Mouse (Mus musculus): ENCODE data around the gene Haus2. TPM values are rescaled to one million over a fixed set of nuclear protein-coding genes. Genes with fewer than 3 reads are reported as not detected.

Gene Haus2
- polyA plus RNA-seq, 1 experiment, result 6.8 TPM

DNA sequence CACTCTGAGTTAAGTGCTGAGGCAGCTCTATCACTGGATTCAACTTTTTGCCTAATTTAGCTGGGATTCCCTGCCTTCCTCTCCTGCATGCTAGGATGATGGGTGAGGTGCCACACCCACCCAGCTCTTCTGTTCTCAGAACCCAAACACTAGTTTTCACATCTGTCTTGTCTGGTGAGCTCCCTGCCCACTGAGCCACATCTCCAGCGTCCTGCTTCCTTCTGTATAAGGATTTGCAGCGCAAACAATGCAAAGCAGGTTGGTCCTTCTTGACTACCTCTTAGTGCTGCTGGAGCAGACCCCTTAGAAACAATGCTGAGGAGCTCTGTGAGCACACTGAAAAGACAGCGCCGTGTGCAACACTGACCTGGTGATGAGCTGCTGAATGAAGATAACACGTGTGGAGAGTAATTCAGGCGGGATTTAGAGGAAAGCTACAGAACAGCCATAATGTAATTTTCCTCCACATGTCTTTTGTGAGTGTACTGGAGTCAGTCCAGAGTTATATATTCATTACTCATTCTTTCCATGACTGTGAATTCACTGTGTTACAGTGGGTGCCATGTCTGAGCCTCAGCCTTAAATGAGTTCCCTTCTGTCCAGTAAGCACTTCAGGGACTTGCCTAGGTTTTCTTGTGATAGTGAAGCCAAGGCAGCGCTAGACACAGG, 43.2 kb downstream of the Haus2 start:
- 78% methylated on average over 7 of the region's 7 CpGs for WGBS

DNA sequence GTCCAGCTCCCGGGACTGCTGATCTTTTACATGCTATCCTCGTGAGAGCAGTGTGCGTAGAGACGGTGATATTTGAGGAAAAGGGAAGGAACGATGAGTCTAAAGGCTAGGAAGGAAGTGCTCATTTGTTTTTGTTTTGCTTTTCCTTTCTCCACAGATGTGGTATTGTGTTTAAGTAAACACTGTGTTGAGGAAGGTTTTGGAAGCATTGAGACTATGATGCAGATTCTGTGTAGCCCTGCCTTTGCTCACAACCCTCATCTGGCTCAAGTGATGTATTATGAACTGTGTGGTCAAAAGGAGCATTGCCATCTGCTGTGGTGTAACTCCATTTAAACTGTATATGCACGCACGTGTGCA, 43.7 kb downstream of the Haus2 start:
- WGBS, result 57% methylated on average over 7 of the region's 7 CpGs
- TF ChIP-seq POLR2A (IDR thresholded peaks at IDR 0.05; ENCODE audit: borderline replicate concordance, control insufficient read depth, low read depth, low read length) (no peak), CTCF (IDR thresholded peaks at IDR 0.05; ENCODE audit: control insufficient read depth, insufficient read depth, low read length) (no peak)
- Histone ChIP-seq H3K27ac (ENCODE audit: control insufficient read depth, insufficient read depth, low read depth, low read length, poor library complexity) (no peak overlapping the region), H3K4me3 (replicated peaks; ENCODE audit: control insufficient read depth, low read depth, low read length) (no peak overlapping the region), H3K4me1 (ENCODE audit: control insufficient read depth, insufficient read depth, low read length) (no peaks in the 10 kb centered on the region; the same call in 1 of the 2 replicates)

More for the DNA sequence above, 43.2 kb downstream of the Haus2 start:
- Histone ChIP-seq H3K4me1 (ENCODE audit: control insufficient read depth, insufficient read depth, low read length) (no peaks in the 10 kb centered on the region; the same call in 1 of the 2 replicates), H3K4me3 (replicated peaks; ENCODE audit: control insufficient read depth, low read depth, low read length) (no peak overlapping the region), H3K27ac (ENCODE audit: control insufficient read depth, insufficient read depth, low read depth, low read length, poor library complexity) (no peak overlapping the region)
- TF ChIP-seq POLR2A (IDR thresholded peaks at IDR 0.05; ENCODE audit: borderline replicate concordance, control insufficient read depth, low read depth, low read length) (no peak), CTCF (IDR thresholded peaks at IDR 0.05; ENCODE audit: control insufficient read depth, insufficient read depth, low read length) (no peak)

DNA sequence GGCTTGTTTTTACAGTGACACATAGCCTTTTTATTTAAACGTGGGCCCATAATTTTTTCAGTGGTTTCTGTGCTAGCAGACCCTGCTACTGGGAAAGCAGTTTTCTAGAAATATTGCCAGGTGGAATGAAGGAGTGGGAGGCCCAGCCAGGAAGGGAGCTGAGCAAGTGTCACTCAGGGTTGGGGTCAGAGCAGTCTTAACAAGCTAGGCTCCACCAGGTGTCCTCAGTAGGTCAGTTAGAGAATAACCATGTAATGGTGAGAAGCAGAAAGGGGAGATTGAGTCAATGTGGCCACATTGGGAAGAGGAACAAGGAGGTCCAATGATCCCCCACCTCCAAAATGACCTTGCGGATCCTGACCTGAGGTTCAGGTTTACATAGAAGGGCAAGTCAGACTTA, 45.5 kb downstream of the Haus2 start:
- WGBS, result 74% methylated on average over 2 of the region's 2 CpGs
- Histone ChIP-seq H3K4me1 (ENCODE audit: control insufficient read depth, insufficient read depth, low read length) (no peaks in the 10 kb centered on the region; the same call in 1 of the 2 replicates), H3K4me3 (replicated peaks; ENCODE audit: control insufficient read depth, low read depth, low read length) (no peak overlapping the region), H3K27ac (ENCODE audit: control insufficient read depth, insufficient read depth, low read depth, low read length, poor library complexity) (no peak overlapping the region)
- TF ChIP-seq POLR2A (IDR thresholded peaks at IDR 0.05; ENCODE audit: borderline replicate concordance, control insufficient read depth, low read depth, low read length) (no peak), CTCF (IDR thresholded peaks at IDR 0.05; ENCODE audit: control insufficient read depth, insufficient read depth, low read length) (no peak)

DNA sequence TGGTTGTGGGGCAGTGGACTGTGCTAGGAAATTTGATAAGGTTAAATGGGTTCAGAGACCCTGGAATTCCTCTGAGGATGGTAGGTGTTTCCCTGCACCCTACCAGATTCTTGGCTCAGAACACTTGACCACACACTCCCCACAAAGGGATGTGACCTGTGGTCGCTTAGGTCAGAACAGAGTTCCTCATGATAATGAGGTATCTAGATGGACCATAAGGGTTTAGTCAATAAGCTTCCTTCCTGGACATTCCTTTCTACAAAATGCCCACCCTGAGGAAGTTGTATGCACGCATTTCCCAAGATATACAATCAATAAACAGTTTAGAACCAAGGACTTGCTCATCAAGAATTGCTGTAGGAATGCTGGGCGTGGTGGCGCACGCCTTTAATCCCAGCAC, 46.7 kb downstream of the Haus2 start:
- Histone ChIP-seq H3K27ac (ENCODE audit: control insufficient read depth, insufficient read depth, low read depth, low read length, poor library complexity) (no peak overlapping the region), H3K4me1 (ENCODE audit: control insufficient read depth, insufficient read depth, low read length) (no peaks in the 10 kb centered on the region; the same call in 1 of the 2 replicates), H3K4me3 (replicated peaks; ENCODE audit: control insufficient read depth, low read depth, low read length) (no peak overlapping the region)
- 75% methylated on average over 5 of the region's 5 CpGs for WGBS
- no peak for TF ChIP-seq CTCF (IDR thresholded peaks at IDR 0.05; ENCODE audit: control insufficient read depth, insufficient read depth, low read length)
- TF ChIP-seq POLR2A (IDR thresholded peaks at IDR 0.05; ENCODE audit: borderline replicate concordance, control insufficient read depth, low read depth, low read length), result no peak

DNA sequence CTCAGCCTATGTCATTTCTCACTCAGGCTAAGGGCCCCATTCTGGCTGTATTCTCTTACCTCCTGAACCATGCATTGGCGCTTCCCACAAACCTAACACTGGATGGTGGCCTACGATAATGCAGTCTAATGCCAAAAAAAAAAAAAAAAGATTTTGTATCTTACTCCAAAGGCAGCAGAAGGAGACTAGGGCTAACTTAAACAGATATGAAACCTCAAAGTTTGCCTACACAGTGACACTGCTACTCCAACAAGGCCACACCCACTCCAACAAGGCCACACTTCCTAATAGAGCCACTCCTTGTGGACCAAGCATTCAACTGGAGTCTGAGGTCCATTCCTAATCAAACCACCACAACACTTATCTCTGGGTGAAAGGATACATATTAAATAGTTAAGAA, 47.5 kb downstream of the Haus2 start:
- WGBS, result 60% methylated on average over 2 of the region's 2 CpGs
- TF ChIP-seq POLR2A (IDR thresholded peaks at IDR 0.05; ENCODE audit: borderline replicate concordance, control insufficient read depth, low read depth, low read length) (no peak), CTCF (IDR thresholded peaks at IDR 0.05; ENCODE audit: control insufficient read depth, insufficient read depth, low read length) (no peak)
- Histone ChIP-seq H3K4me1 (ENCODE audit: control insufficient read depth, insufficient read depth, low read length) (no peaks in the 10 kb centered on the region; the same call in 1 of the 2 replicates), H3K4me3 (replicated peaks; ENCODE audit: control insufficient read depth, low read depth, low read length) (no peak overlapping the region), H3K27ac (ENCODE audit: control insufficient read depth, insufficient read depth, low read depth, low read length, poor library complexity) (no peak overlapping the region)

DNA sequence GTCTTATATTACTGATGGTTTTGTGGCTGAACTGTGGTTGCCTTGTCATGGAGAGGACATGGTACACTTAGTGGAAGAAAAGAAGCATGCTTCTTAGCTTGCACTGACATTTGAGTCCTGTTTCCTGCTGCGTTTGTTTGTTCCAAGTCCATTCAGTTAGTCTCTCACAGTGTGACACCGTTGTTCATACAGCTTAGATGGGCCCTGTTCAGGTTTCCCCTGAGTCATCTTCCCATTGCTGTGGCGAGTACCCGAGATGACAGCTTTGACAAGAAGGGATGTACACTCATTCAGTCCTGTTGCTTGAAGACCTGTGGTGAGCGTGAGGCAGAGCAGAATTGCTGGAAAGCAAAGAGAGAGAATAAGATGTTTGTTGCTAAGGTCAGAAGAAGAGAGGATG, 49.3 kb downstream of the Haus2 start:
- no peaks in the 10 kb centered on the region; the same call in 1 of the 2 replicates for H3K4me1 ChIP-seq (ENCODE audit: control insufficient read depth, insufficient read depth, low read length)
- no peak overlapping the region for H3K4me3 ChIP-seq (replicated peaks; ENCODE audit: control insufficient read depth, low read depth, low read length)
- no peak overlapping the region for H3K27ac ChIP-seq (ENCODE audit: control insufficient read depth, insufficient read depth, low read depth, low read length, poor library complexity)
- WGBS, result 24% methylated on average over 5 of the region's 5 CpGs
- TF ChIP-seq POLR2A (IDR thresholded peaks at IDR 0.05; ENCODE audit: borderline replicate concordance, control insufficient read depth, low read depth, low read length), result no peak
- TF ChIP-seq CTCF (IDR thresholded peaks at IDR 0.05; ENCODE audit: control insufficient read depth, insufficient read depth, low read length), result no peak

DNA sequence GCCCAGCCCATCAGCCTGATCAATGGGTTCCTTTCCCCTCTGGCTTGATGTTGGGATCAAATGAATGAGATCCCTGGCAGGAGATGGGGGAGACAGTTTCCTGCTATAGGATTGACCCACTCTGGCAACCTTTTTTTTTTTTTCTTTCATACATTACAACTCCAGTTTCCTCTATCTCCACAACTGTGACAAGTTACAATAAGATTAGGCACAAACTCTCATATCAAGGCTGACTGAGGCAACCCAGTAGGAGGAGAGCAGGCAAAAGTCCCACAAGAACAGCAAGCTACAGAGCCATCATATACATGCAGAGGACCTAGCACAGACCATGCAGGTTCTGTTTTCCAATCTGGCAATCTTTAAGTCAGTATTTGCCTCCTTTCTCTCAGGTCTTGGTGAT, 50.1 kb downstream of the Haus2 start:
- Histone ChIP-seq H3K27ac (ENCODE audit: control insufficient read depth, insufficient read depth, low read depth, low read length, poor library complexity) (no peak overlapping the region), H3K4me3 (replicated peaks; ENCODE audit: control insufficient read depth, low read depth, low read length) (no peak overlapping the region), H3K4me1 (ENCODE audit: control insufficient read depth, insufficient read depth, low read length) (no peaks in the 10 kb centered on the region; the same call in 1 of the 2 replicates)
- TF ChIP-seq POLR2A (IDR thresholded peaks at IDR 0.05; ENCODE audit: borderline replicate concordance, control insufficient read depth, low read depth, low read length) (no peak), CTCF (IDR thresholded peaks at IDR 0.05; ENCODE audit: control insufficient read depth, insufficient read depth, low read length) (no peak)

DNA sequence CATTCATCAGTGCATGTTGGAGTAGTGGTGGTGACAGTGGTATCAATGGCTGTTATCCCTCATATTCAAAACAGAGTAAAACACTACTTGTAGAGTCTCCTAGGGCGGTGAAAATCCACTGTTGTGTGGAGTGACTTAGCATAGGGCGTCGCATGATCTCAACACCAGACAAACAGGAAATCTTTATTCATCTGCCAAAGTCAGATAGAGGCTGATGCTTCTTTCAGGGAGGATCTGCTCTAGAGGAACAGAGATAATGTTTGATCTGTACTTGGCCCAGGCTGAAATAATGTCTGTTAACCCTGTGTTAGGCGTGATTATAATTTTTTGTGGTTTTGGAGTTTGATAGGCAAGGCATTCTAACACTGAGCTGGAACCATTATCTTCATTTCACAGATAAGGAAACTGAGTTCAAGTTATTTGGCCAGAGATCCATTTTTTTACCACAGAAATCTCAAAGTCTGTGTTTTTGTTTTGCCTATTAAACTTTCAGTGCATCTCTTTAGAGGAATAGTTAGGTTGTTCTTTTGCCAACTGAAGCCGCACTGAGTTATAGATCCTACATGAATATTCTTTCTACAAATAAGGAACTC, 51.4 kb downstream of the Haus2 start:
- H3K4me1 ChIP-seq (ENCODE audit: control insufficient read depth, insufficient read depth, low read length), result no peaks in the 10 kb centered on the region; the same call in 1 of the 2 replicates
- WGBS, result 29% methylated on average over 5 of the region's 5 CpGs
- TF ChIP-seq CTCF (IDR thresholded peaks at IDR 0.05; ENCODE audit: control insufficient read depth, insufficient read depth, low read length) (no peak), POLR2A (IDR thresholded peaks at IDR 0.05; ENCODE audit: borderline replicate concordance, control insufficient read depth, low read depth, low read length) (no peak)
- no peak overlapping the region for H3K27ac ChIP-seq (ENCODE audit: control insufficient read depth, insufficient read depth, low read depth, low read length, poor library complexity)
- H3K4me3 ChIP-seq (replicated peaks; ENCODE audit: control insufficient read depth, low read depth, low read length), result no peak overlapping the region
